Mouse (Mus musculus) thymus, adult 2 months (tissue): ENCODE data around the gene Kat6b.

Experiments
- CTCF ChIP-seq: fragments of 200-500 bp; IDR thresholded peaks from 2 replicates; pipeline ENCODE4 v1.5.1; 2012; ENCODE audit warnings: mild to moderate bottlenecking, control low read depth, low read length, moderate library complexity, borderline replicate concordance; ENCODE audit not compliant: control insufficient read depth, poor library complexity, insufficient read depth; ENCODE audit errors: extremely low read depth
- POLR2A ChIP-seq: fragments of 200-500 bp; IDR thresholded peaks from 2 replicates; pipeline ENCODE4 v1.6.1; 2012; ENCODE audit warnings: mild to moderate bottlenecking, low read length, control low read depth, moderate library complexity; ENCODE audit not compliant: control insufficient read depth, poor library complexity, insufficient read depth; ENCODE audit errors: extremely low read depth

DNA sequence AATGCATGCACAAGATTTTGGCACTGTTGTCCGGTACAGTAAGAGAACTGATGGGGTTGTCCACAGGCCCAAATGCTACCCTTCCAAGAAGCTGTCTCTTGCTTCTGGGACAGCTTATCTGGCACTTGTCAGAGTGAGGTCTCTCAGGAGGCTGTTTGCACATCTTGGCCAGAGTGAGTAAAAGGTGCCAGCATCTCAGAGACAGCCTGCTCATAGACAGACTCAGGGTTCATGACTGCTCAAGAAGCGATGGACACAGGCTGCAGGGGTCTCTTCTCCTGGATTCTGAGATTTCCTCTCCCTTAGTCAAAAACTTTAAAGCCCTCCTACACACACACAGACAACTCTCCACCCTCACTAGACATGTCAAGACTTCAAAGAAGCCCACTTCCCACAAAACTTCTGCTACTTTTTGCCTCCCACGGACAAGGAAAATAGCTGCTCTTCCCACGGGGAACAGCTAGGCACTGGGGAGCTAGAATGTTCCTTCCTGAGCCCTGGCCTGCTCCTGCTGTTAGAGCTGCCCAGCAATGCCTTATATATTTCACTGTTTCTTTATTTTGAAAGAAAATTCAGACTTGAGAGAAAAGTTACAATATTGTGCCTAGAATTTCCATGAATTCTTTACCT, 159.7 kb downstream of the Kat6b start:
- TF ChIP-seq CTCF (no peak), POLR2A (no peak)
